Mouse (Mus musculus) thymus, adult 2 months (tissue): ENCODE data around the gene Hist1h2ab. TPM values are rescaled to one million over a fixed set of nuclear protein-coding genes. Genes with fewer than 3 reads are reported as not detected.
"Not testable (repeated sequence)": the region's sequence is repeated elsewhere in the genome, so short reads cannot be mapped to it uniquely, and the experiment has no call there.

Source experiments
- DNase-seq: peaks from one replicate; pipeline ENCODE4 v3.0.0; 2021
- H3K27ac ChIP-seq: fragments of 200-500 bp; 2 replicates; pipeline ENCODE4 v1.5.1; 2012; ENCODE audit warnings: low read length, control low read depth; ENCODE audit not compliant: control insufficient read depth, insufficient read depth
- H3K27me3 ChIP-seq: fragments of 200-500 bp; 2 replicates; pipeline ENCODE4 v1.6.1; 2012; ENCODE audit warnings: mild to moderate bottlenecking, low read length, moderate library complexity, mixed read lengths; ENCODE audit not compliant: control insufficient read depth, insufficient read depth
- H3K36me3 ChIP-seq: fragments of 200-500 bp; 2 replicates; pipeline ENCODE4 v1.6.1; 2012; ENCODE audit warnings: mild to moderate bottlenecking, low read length, moderate library complexity; ENCODE audit not compliant: control insufficient read depth, insufficient read depth
- H3K4me1 ChIP-seq: fragments of 200-500 bp; replicated peaks from 2 replicates; pipeline ENCODE4 v1.6.1; 2012; ENCODE audit warnings: low read length; ENCODE audit not compliant: control insufficient read depth, insufficient read depth
- H3K4me3 ChIP-seq: fragments of 200-500 bp; 2 replicates; pipeline ENCODE4 v1.5.1; 2012; ENCODE audit warnings: mild to moderate bottlenecking, low read length, control low read depth, moderate library complexity; ENCODE audit not compliant: control insufficient read depth, insufficient read depth
- CTCF ChIP-seq: fragments of 200-500 bp; IDR thresholded peaks from 2 replicates; pipeline ENCODE4 v1.5.1; 2012; ENCODE audit warnings: mild to moderate bottlenecking, control low read depth, low read length, moderate library complexity, borderline replicate concordance; ENCODE audit not compliant: control insufficient read depth, poor library complexity, insufficient read depth; ENCODE audit errors: extremely low read depth
- POLR2A ChIP-seq: fragments of 200-500 bp; IDR thresholded peaks from 2 replicates; pipeline ENCODE4 v1.6.1; 2012; ENCODE audit warnings: mild to moderate bottlenecking, low read length, control low read depth, moderate library complexity; ENCODE audit not compliant: control insufficient read depth, poor library complexity, insufficient read depth; ENCODE audit errors: extremely low read depth
- WGBS: fragments of 180-500 bp; shearing (Covaris S2); methylation state at CpG from one replicate; pipeline ENCODE4 v1.1.7; 2018; 5-methylcytosine and 5-hydroxymethylcytosine counted together
- polyA plus RNA-seq: library from polyadenylated mRNA; depleted of rRNA; stranded (reverse); fragments of >200 nt; gene quantifications from 2 replicates; pipeline ENCODE4 v1.2.3, GENCODE M21; 2012

The Hist1h2ab gene
- polyA plus RNA-seq, 1 experiment: 258 TPM

- TF ChIP-seq CTCF (no peak), POLR2A (no peak)
- H3K4me3 ChIP-seq: no peak overlapping the region
- H3K27me3 ChIP-seq: no peaks in the 10 kb centered on the region
- no peaks in the 10 kb centered on the region for H3K36me3 ChIP-seq
- H3K27ac ChIP-seq: no peak overlapping the region
- 50% methylated on average over 1 of the region's 1 CpGs for WGBS
- no peak for DNase-seq
- peaks cover 9% of the 10 kb centered on the region for H3K4me1 ChIP-seq
Measured at GRCm38 (mm10) chr13:23765172-23765513, 14.2 kb downstream of the Hist1h2ab start.

DNA sequence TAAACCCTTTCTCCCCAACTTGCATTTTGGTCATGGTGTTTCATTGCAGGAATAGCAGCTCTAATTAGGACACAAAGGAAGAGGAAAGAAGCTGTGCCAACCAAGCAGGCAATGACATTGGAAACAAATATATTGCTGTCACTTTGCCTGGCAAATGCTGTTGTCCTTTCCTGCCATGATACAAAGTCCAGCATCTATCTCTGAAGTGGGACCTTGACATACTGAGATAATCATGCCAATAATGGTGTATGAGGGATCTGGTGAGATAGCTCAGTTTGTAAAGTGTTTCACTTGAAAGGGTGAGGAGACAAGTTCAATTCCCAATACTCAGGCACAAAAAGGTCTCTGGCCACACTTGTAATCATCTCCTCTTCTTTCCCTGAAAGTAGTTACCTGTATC is 15.8 kb downstream of the Hist1h2ab start:
- Histone ChIP-seq H3K36me3 (no peaks in the 10 kb centered on the region), H3K4me3 (no peak overlapping the region), H3K27ac (no peak overlapping the region), H3K27me3 (no peaks in the 10 kb centered on the region), H3K4me1 (peaks cover 9% of the 10 kb centered on the region)
- no peak for DNase-seq
- no peak for TF ChIP-seq CTCF
- TF ChIP-seq POLR2A: no peak

DNA sequence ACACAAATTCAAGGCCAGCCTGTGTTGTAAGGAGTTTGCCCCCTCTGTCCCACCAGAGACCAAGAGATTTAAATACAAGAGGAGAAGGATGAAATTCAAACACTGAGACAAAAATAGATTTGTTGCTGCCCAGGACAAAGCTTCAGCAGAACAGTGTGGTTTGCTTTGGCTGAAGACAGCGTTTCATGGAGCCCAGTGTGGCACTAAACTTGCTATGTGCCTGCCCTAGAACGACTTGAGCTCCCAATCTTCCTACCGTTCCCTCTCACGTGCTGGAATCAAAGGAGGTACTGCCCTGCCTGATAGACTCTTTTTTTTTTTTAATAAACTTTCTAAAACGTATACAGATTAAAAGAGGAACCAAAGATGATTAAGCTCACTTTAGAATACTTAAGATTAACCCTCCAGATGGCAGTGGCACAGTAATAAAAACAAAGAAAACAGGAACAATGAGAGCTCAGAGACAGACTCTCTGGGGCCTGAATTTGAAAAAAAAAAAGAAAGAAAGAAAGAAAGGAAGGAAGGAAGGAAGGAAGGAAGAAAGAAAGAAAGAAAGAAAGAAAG is 18.0 kb downstream of the Hist1h2ab start:
- H3K4me3 ChIP-seq: no peak overlapping the region
- no peak overlapping the region for H3K27ac ChIP-seq
- WGBS: 19% methylated on average over 5 of the region's 5 CpGs
- DNase-seq: no peak
- peaks cover 7% of the 10 kb centered on the region for H3K4me1 ChIP-seq
- H3K27me3 ChIP-seq: no peaks in the 10 kb centered on the region
- H3K36me3 ChIP-seq: no peaks in the 10 kb centered on the region
- TF ChIP-seq POLR2A (no peak), CTCF (no peak)

- not testable (repeated sequence) for H3K27me3 ChIP-seq, H3K4me1 ChIP-seq, H3K27ac ChIP-seq, H3K4me3 ChIP-seq, H3K36me3 ChIP-seq, DNase-seq
- 94% methylated on average over 2 of the region's 2 CpGs for WGBS
Measured at GRCm38 (mm10) chr13:23769613-23770012, 18.7 kb downstream of the Hist1h2ab start, which contains the start of gene Trim38. Gene Trim38, plus strand, starts transcription at chr13:23769913.

DNA sequence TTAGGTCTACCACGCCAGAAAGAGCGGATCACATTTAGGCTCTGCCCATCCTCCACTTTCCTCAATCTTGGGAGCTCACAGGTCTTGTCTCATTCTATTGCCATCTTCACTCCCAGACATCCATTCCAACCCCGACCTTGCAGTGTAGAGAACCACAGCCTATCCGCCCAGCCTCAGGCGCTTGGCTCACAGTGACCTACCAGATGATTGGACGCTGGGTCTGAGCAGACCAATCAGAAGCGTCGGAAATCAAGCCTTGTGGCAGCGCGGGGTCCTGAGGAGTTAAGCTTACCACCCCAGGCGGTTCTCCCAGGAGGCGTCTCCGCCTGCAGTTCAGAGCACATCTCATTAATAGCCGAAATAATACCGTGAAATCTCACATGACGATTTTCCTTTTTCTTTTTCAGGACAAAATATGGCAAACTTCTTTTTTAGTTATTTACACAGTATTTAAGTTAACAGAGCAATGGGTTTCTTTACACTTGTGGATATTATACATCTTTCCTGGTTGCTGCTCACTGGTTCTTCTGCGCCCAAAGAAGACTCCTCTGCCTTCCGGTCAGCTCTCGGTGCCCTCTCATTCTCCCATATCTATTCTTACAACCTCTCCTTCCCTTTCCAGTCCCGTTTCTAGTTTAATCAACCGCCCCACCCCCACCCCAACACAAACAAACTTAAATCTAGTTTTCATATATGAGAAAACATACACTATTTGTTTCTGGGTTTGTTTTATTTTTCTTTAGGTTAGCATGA is 21.8 kb downstream of the Hist1h2ab start:
- Histone ChIP-seq H3K27me3 (no peaks in the 10 kb centered on the region), H3K36me3 (no peaks in the 10 kb centered on the region), H3K4me1 (no peaks in the 10 kb centered on the region), H3K27ac (no peak overlapping the region), H3K4me3 (no peak overlapping the region)
- no peak for DNase-seq
- WGBS: 74% methylated on average over 21 of the region's 21 CpGs
- no peak for TF ChIP-seq CTCF
- no peak for TF ChIP-seq POLR2A

DNA sequence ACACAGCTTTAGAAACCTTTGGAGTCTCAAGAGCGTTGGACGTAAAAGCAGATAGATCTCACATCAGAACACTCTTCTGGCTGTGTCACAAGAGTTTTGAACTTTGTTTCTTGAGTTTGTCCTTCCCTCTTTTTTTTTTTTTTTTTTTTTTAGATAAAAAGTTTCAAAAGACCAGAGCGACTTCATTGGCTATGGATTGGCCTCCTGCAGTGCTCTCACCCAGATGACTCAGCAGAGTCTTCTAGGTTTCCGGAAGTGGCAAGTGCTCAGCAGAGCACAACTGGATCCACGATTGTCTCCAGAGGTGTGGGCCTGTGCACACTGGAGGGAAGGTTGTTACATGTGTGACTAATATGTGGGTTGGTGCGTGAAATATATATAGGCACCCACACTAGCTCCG is 27.4 kb downstream of the Hist1h2ab start:
- 80% methylated on average over 7 of the region's 7 CpGs for WGBS
- H3K27ac ChIP-seq: no peak overlapping the region; the same call in 1 of the 2 replicates

DNA sequence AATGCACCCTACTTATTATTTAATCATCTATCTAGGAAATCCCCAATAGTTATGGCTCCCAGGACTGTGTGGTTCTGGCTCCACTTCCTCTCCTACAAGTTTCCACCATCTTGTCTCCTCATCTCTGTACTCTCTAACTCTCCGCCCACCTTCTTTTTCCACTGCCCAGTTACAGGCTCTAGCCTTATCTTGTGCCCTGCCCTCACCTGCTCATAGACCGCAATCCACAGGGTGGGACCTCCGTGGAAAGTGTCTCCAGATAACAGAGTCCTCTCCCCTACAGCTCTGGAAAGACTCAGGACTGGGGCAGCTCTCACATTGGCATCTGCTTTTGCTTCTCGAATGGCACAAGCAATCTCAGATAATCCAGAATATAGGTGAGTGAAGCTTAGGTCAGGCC is 28.1 kb downstream of the Hist1h2ab start:
- Histone ChIP-seq H3K27ac (no peak overlapping the region), H3K4me1 (no peaks in the 10 kb centered on the region), H3K4me3 (no peak overlapping the region), H3K36me3 (no peaks in the 10 kb centered on the region), H3K27me3 (no peaks in the 10 kb centered on the region)
- DNase-seq: no peak
- TF ChIP-seq CTCF: no peak
- no peak for TF ChIP-seq POLR2A
- whole genome bisulfite sequencing: 90% methylated on average over 4 of the region's 4 CpGs

More for the DNA sequence above, 27.4 kb downstream of the Hist1h2ab start:
- no peak for DNase-seq
- no peak overlapping the region for H3K4me3 ChIP-seq
- no peaks in the 10 kb centered on the region for H3K27me3 ChIP-seq
- no peaks in the 10 kb centered on the region for H3K4me1 ChIP-seq
- TF ChIP-seq CTCF (no peak), POLR2A (no peak)
- no peaks in the 10 kb centered on the region for H3K36me3 ChIP-seq
